Mouse (Mus musculus) layer of hippocampus, adult 9-10 months (tissue): ENCODE data around the gene Pbxip1.
A peak's percentile ranks its signal among the peaks of the same experiment; 100 is the strongest.
"Not testable (repeated sequence)": the region's sequence is repeated elsewhere in the genome, so short reads cannot be mapped to it uniquely, and the experiment has no call there.

Experiments
- DNase-seq: peaks from one replicate; pipeline ENCODE4 v3.0.0; 2022; ENCODE audit warnings: low spot score

The Pbxip1 gene

GRCm38 (mm10) chr3:89409701-89410100, 26.8 kb upstream of the Pbxip1 start:
- DNase-seq, result no peak

- no peak for DNase-seq
Observed at GRCm38 (mm10) chr3:89410864-89411263, 25.6 kb upstream of the Pbxip1 start.

DNA sequence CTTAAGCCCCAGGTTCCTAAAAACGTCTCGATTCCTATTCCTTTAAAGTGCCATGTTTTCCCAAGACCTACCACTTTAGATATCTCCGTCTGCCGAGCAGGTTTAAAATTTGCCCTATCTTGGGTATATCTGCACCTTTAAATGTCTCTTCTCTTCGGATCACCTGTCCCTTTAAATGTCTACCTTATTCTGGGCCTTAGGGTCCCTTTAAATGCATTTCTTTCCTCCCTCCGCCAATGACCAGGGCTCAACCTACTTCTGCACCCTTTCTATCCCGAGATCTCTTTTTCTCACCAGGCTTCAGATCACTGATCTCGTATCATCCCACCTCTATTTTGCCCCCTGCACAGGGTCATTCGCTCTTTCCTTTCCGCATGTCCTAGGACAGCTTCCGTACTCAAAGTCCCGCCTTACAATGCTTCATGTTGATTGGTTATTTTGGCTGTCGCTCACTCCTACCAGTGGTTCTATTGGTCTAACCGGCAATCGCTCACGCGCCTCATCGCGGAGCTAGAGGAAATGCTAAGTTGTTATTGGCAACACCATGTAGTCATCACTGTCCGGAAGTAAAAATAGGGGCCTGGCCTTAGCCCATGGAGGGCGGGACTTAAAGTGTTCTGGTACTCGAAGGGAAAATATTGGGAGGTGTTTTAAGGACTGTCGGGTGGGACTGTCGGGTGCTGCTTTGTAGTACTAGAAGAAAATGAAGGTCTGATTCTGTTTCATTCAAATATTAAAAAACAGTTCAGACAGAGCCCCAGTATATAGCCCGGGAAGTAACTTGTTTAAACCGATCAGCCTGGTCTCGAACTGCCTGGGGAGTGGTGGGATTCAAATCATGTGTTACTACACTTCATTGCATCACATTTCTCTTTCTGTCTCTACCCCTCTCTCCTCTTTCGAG, 24.8 kb upstream of the Pbxip1 start, which contains the start of gene Flad1:
Flad1 (minus strand) TSS at position 381 of the 904 bp plus-strand sequence.
- DNase-seq, result peak; percentile 100

- no peak for DNase-seq
Observed at GRCm38 (mm10) chr3:89416158-89416557, 20.3 kb upstream of the Pbxip1 start.

DNA sequence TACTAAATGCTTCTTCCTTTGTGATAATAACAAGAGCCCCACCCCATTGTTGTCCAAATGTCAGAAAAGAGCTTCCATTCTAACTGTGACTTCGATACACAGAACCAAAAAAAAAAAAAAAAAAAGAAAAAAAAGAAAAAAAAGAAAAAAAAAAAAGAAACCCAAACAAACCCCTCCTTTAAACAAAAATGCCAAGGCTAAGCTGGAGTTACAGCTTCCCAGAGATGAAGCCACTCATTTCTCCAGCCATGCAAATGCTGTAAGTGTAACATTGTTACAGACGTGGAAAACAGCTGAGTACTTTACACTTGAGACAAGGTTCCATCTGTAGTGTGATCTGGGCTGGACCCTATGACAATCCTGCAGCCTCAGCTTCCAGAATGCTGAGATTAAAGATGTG, 19.4 kb upstream of the Pbxip1 start:
- no peak for DNase-seq

GRCm38 (mm10) chr3:89417840-89418169, 18.7 kb upstream of the Pbxip1 start:
- no peak for DNase-seq

GRCm38 (mm10) chr3:89418170-89418860, 18.2 kb upstream of the Pbxip1 start, which contains the start of the genes Cks1b and Shc1:
Cks1b (minus strand) TSS chr3:89418383.
Shc1 (plus strand) TSS chr3:89418443.
- DNase-seq, result peak; percentile 97

- no peak for DNase-seq
Observed at GRCm38 (mm10) chr3:89418861-89419250, 17.6 kb upstream of the Pbxip1 start.

DNA sequence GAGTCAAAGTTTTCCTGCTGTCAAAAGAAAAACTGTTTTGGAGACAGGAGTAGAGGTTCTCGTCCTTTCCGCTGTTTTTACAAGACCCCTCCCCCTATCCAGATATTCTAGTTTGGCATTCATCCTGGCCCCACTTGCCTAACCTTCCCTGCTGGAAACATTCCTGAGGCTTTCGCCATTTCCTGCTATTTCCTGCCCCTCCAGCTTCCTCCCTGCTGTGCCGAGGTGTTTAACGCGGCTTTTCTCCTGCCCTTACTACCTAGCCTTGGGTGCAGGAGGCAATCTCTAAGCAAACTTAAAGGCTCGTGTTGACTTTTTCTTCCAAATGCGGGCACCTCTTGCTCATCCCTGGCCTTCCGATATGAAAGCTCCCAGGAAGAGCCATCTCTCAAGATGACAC, 16.9 kb upstream of the Pbxip1 start:
- DNase-seq, result no peak

- DNase-seq, result no peak
Observed at GRCm38 (mm10) chr3:89419981-89420380, 16.5 kb upstream of the Pbxip1 start.

DNA sequence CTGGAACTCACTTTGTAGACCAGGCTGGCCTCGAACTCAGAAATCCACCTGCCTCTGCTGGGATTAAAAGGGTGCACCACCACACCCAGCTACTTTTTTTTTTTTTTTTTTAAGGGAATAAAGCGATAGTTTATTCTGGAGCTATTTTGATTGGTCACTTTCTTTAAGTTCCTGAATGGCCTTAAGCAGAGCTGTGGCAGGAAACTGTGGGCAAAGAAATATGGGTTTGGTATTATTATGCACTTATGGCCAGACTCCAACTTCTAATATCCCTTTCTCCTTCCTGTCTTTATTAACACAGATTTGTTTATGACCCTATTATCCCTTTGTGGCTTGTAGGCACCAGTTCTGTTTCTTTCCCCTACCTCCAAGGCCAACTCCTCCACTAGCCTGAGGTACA, 16.1 kb upstream of the Pbxip1 start:
- DNase-seq, result no peak

DNA sequence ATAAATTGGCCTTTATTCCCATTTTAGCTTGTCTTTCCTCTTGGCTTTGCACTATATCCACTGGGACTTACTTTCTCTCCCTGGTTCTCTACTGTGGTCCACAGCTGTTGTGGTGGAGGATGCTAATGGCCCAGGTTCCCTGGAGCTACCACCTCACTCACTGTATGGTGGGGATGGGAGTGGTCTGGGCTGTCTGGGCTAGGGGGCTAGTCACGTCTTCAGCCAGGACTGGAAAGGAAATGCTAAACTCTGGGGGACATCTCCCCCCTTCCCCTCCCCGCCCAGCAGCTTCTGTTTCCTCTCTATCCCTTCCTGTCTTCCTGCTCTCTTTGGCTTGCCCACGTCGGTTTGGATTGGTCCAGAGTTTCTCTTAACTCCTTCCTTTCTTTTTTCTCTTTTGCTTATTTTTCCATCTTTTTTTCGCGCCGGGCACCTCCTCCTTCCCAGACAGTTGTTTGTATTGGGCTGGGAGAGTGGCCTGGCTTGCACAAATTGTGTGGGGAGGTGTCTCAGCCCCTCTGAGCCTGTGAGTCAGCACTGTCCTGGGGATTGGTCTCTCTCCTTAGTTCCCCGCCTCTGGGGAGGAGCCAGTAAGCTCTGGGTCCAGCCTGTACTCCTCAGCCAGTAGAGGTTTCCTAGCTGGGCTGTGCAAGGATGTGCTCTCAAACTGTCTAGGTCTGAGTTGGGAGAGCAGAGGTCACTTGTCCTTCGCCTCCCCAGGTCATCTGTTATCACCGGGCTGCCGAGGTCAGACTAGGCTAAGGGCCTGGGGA, 15.3 kb upstream of the Pbxip1 start:
- DNase-seq, result no peak

GRCm38 (mm10) chr3:89421810-89422473, 14.6 kb upstream of the Pbxip1 start:
- no peak for DNase-seq

GRCm38 (mm10) chr3:89422556-89423205, 13.8 kb upstream of the Pbxip1 start:
- no peak for DNase-seq

DNA sequence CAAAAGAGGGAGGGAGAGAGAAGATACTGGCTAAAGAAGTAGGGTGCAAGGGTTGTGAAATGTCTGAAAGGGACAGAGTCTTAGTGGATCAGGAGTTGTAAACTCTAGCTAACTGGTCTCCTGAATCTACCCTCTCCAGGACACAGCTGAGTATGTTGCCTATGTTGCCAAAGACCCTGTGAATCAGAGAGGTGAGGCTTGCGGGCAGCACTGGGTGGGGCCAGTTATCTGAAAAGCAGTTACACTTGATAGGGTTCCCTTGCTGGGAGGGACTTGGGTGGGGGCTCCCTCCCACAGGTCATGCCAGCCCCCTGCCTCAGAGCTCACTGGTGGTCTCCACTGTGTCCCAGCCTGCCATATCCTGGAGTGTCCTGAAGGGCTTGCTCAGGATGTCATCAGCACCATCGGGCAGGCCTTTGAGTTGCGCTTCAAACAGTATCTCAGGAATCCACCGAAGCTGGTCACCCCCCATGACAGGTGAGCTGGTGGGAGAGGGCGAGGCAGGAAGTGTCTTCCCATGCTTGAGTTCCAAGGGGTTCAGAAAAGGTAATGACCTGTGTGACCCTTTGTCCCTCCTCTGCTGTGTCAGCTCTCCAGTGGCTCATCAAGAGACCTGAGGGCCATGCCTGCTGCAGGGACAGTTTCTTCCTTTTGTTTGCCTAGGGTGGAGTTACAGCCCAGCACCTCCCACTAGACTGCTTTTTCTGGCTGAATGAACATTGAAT, 11.9 kb upstream of the Pbxip1 start:
- DNase-seq, result no peak

GRCm38 (mm10) chr3:89425141-89425525, 11.4 kb upstream of the Pbxip1 start:
- no peak for DNase-seq

- DNase-seq, result no peak
Observed at GRCm38 (mm10) chr3:89425876-89426275, 10.6 kb upstream of the Pbxip1 start.

DNA sequence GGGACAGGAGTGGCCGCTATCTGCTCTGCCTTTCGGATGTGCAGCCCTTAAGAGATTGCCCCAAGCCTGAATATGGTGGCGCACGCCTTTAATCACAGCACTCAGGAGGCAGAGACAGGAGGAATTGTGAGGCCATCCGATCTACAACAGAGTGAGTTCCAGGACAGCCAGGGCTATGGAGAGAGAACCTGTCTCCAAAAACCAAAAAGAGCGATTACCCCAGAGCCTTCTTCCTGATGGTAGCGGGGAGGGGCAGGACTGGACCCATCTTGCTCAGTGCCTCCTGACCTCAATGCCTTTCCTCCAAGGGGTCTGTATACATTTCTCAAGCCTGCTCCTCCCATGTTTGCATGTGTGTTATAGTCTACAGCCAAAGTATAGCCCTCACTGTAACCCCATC, 7.5 kb upstream of the Pbxip1 start:
- DNase-seq, result not testable (repeated sequence)

- DNase-seq, result peak; percentile 74
Observed at GRCm38 (mm10) chr3:89430171-89431159, 6.0 kb upstream of the Pbxip1 start, which contains the start of gene Pygo2. Pygo2 (plus strand) TSS chr3:89430214.
